Mouse (Mus musculus) left cerebral cortex, adult 11 months (tissue): ENCODE data around the gene Phf7.

Experiments used
- DNase-seq: peaks from one replicate; pipeline ENCODE4 v3.0.0; 2022; ENCODE audit warnings: low spot score

The Phf7 gene

DNA sequence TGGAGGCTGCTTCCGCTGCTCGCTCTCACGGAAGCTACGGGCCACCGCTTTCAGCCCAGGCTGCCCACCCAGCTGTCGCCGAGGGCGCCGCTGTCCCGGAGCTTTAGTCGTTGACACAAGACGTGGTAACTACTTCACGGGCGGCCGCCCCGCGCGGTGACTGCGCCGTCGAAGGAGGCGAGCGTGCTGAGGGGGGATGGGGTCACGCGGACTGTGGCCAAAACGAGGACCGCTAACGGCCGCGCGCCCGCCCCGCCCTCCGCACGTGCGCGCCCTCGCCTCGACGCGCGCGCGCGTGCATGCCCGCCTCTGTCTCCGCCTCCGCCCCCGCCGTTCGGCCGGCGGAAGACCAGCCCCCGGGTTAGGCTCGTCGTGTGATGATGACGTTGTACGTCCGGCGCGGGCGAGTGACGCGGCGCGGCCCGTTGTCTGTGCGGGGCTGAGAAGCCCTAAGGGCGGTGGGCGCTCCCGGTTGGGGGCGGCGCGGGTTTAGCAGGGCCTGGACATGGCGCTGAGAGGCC, at the start of gene Phf7, which contains the start of gene Bap1:
TSS of gene Phf7 (minus strand) at position 234 of the 521 bp plus-strand sequence.
TSS of gene Bap1 (plus strand) at position 367 of the 521 bp plus-strand sequence.
- DNase-seq, result peak; percentile 90

DNA sequence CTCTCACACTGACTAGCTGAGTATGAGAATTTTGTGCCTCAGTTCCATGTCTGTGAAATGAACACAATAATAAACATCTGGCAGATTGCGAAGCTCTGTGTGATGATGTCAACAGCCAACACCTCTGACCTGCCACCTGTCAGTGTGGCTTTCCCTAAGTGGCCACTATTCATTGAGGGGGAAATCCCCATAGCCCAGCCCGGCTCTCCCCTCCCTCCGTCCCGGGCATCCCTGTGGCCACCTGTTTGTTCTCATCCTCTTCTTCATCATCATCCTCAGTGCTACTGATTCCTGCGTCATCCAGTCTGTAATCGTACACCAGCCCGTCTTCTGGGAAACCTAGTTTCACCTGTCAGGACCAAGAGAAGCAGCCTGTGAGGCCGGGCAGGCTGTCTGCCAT, 34.6 kb upstream of the Phf7 start:
- DNase-seq, result no peak

DNA sequence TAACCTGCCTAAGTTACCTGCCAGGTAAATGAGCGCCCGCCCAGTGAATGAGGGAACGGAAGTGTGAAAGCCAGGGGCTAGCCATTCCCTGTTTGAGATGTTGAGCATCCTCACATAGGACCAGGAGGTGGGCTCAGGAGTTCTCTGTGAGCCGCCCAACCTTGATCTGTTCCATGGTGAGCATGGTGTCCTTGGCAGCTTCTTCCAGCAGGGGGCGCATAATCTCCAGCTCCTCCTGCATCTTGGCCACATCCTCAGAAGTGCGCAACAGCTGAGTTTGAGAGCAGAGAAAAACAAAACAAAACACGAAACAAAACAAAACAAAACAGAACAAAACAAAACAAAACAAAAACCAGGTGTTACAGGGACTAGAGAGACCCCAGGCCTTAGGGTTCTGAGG, 21.0 kb upstream of the Phf7 start:
- peak; percentile 69 for DNase-seq

DNA sequence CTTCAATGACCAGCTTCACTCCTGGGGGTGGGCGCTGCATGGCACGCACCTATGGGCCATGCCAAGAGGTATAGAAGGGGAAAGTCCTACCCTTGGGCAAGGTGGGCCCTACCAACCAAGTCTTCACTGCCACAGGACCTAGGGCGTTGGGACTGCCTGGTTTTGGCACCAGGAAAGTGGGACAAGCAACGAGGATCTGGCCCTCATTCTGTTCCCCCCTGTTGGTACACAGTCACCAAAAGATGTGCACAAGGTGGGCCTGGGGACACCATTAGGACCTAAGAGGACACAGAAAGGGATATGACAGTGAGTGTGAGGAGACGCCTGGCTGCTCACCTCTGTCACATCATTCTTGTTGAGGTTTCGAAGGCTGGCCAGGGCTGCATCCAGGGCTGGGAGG, 20.0 kb upstream of the Phf7 start:
- DNase-seq, result no peak

GRCm38 (mm10) chr14:31269456-31270100, 18.5 kb upstream of the Phf7 start:
- DNase-seq, result peak; percentile 40

GRCm38 (mm10) chr14:31268301-31269001, 17.3 kb upstream of the Phf7 start:
- DNase-seq, result peak; percentile 73

- DNase-seq, result no peak
These were observed 16.5 kb upstream of the Phf7 start for GRCm38 (mm10) chr14:31267649-31268048.

GRCm38 (mm10) chr14:31260932-31261331, 9.8 kb upstream of the Phf7 start:
- DNase-seq, result no peak

- DNase-seq, result no peak
These were observed 9.3 kb upstream of the Phf7 start for GRCm38 (mm10) chr14:31260374-31260773.

DNA sequence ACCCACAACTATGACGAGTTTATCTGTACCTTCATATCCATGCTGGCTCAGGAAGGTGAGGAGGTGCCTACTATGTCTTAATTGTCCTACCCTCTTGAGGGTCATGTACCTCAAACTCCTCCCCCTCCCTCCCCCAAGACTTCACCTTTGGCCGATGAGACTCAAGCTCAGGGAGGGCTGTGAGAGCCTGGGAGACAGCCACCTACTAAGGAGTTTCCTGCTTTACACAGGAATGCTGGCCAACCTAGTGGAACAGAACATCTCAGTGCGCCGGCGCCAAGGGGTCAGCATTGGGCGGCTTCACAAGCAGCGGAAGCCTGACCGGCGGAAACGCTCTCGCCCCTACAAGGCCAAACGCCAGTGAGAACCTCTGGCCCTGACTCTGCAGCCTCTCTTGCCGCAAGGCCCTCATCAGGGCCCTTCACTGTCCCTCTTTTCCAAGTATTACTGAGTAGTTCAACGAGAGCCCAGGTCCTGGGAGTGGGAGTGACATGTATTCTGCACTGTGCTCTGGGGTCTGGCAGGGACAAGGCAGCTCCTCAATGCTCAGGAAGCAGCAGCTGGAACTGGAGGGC, 7.4 kb upstream of the Phf7 start:
- DNase-seq, result no peak

GRCm38 (mm10) chr14:31252091-31252490, 974 bp upstream of the Phf7 start:
- DNase-seq, result no peak

DNA sequence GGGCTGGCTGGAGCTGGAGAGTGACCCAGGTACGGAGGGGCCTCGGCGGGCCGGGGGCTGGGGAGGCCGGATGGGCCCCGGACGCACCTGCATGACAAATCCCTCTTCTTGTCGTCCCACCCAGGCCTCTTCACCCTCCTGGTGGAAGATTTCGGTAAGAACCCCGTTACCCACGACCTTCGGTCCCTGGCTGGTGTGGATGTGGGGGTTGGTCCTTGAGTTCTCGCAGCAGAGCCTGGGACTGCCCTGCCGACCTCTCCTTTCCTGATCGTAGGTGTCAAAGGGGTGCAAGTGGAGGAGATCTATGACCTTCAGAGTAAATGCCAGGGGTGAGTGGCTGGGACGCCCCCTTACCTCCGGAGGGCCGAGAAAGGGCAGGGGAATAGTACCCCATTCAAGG, 509 bp upstream of the Phf7 start:
- no peak for DNase-seq

GRCm38 (mm10) chr14:31250222-31251083, 664 bp downstream of the Phf7 start:
- DNase-seq, result no peak

GRCm38 (mm10) chr14:31248396-31248795, 2.7 kb downstream of the Phf7 start:
- DNase-seq, result no peak

GRCm38 (mm10) chr14:31245946-31246345, 5.2 kb downstream of the Phf7 start:
- DNase-seq, result no peak

- DNase-seq, result no peak
These were observed 6.3 kb downstream of the Phf7 start for GRCm38 (mm10) chr14:31244777-31245176.

- no peak for DNase-seq
These were observed 10.6 kb downstream of the Phf7 start for GRCm38 (mm10) chr14:31240528-31240927.

DNA sequence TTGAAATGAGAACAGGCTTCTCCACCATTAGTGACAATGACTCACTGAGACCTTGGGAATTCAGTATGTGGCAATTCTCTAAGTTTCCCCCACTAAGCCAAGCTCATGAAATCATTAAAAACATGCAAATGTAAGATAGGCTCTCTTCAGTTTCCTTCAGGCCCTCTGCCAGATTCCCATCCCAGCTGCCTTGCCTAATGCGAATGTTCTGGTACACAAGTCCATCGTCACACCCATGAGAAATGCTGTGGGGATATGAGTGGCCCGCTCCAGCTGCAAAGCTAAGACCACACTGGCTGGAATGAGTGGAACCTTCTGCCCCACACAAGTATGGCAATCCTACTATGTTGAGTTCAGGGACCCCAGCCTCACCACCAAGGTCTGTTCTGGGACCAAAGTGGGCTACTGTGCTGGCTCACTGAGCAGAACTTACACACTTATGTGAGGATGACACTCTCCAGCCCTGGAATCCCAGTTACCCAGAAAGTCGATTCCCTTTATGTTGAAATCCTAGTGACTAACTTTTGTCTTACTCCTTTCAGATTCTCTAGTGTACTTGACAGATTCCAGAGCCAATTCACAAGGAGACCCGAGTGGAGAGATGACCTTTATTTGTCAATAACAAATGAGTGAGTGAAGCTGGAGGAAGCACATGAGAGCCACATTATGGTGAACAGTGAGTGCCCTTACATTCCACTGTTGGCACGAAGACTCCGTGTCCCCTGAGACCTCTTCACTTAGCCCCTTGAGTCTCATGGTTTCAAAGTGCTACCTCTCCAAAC, 13.8 kb downstream of the Phf7 start:
- no peak for DNase-seq

- DNase-seq, result peak; percentile 59
These were observed 17.0 kb downstream of the Phf7 start for GRCm38 (mm10) chr14:31233996-31234591.

DNA sequence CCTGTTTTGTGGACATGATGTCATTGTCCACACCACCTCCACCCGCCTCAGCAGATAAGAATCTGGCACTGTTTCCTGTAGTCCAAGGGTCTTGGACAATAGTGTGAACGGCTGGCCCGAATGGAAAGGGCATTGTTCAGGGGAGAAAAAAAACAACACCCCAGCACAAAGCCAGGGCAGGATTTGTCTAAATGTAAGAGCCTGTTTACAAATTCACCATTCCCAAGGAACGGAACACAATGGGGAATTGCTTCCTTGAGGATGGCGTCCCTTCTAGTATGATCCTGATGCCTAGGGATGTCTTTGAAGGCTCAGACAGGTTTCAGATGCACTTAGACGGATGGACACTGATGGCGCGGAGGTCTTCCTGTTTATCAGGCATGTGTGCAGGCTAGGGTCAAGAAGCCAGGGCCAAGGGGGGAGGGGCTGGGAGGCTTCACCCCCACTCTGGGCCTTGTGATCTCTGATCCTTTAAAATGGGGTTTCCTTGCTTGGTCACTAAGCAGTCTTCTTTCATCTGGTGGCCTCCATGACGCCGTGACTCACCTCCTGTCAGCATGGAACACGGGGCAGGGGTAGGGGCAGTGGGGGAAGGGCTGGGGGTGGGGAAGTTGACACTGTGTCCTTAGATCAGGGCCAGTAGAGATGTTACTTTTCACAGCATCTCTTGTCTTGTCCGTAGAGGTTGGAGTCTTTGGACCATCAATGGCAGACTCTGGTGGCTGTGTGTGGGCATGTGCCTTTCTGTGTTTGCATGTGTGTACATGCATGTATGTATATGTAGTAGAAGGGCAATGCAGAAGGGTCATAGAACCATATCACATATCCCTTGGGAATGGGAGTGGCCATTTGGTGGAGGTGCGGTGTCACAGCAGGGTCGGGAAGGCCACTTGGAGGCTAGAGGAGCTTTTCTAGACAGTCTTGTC, 17.8 kb downstream of the Phf7 start:
- no peak for DNase-seq
